Mouse (Mus musculus) heart, postnatal 36 days (tissue): ENCODE results near the gene Gm21973. TPM values are rescaled to one million over a fixed set of nuclear protein-coding genes. Genes with fewer than 3 reads are reported as not detected.

Experiments
- DNase-seq, 2 experiments: peaks; one replicate each; pipeline ENCODE4 v3.0.0; 2021 to 2022
- intact Hi-C: fragments of 180-260 bp; cut with DNase I; formaldehyde crosslinking; loops from one replicate; pipeline ENCODE4 v1.15.1; 2025
- total RNA-seq, 2 experiments: library from RNA; stranded (reverse); gene quantifications; 2 replicates each; pipeline ENCODE4 v1.2.3; 2021

Gene Gm21973
- total RNA-seq, 2 experiments from 2014 or later = not detected

- intact Hi-C loops = no loop called here
- DNase-seq = no peak
These were observed 62.1 kb downstream of the Gm21973 start for GRCm38 (mm10) chr15:10387263-10387662.

GRCm38 (mm10) chr15:10399795-10400194 is 74.6 kb downstream of the Gm21973 start:
- intact Hi-C loops = no loop called here
- DNase-seq = no peak

GRCm38 (mm10) chr15:10400415-10400814 is 75.2 kb downstream of the Gm21973 start:
- no peak for DNase-seq
- intact Hi-C loops = no loop called here

GRCm38 (mm10) chr15:10409842-10410241 is 84.7 kb downstream of the Gm21973 start:
- intact Hi-C loops = no loop called here
- DNase-seq = no peak

- intact Hi-C loops = no loop called here
- no peak for DNase-seq
These were observed 85.7 kb downstream of the Gm21973 start for GRCm38 (mm10) chr15:10410881-10411280.

GRCm38 (mm10) chr15:10413656-10414055 is 88.5 kb downstream of the Gm21973 start:
- no peak for DNase-seq
- intact Hi-C loops = no loop called here

GRCm38 (mm10) chr15:10421138-10421784 is 96.1 kb downstream of the Gm21973 start:
- intact Hi-C loops = no loop called here
- no peak for DNase-seq

- no peak for DNase-seq
- intact Hi-C loops = no loop called here
These were observed 96.6 kb downstream of the Gm21973 start for GRCm38 (mm10) chr15:10421785-10422144.

Other genes with a start within 250 kb of the Gm21973 start
- gene Prlr, start 148.1 kb upstream of the Gm21973 start, total RNA-seq = 1 to 10 TPM; 2.6 to 3.2 TPM
- gene Agxt2, start 33.2 kb downstream of the Gm21973 start, total RNA-seq = not detected
- 10 to 100 TPM; 37.1 to 41.5 TPM for gene Dnajc21, start 145.1 kb downstream of the Gm21973 start, total RNA-seq
- gene Brix1, start 160.6 kb downstream of the Gm21973 start, total RNA-seq = 10 to 100 TPM; 19.9 to 20.0 TPM
- 1 to 10 TPM; 7.2 to 9.1 TPM for gene Rad1, start 160.6 kb downstream of the Gm21973 start, total RNA-seq
- gene Ttc23l, start 233.3 kb downstream of the Gm21973 start, total RNA-seq = not detected